Mouse (Mus musculus) hindbrain, embryonic 12.5 days (tissue): ENCODE results near the gene Tfb2m. TPM values are rescaled to one million over a fixed set of nuclear protein-coding genes. Genes with fewer than 3 reads are reported as not detected.

Experiments used
- ATAC-seq: fragments of 200-750 bp; cut with Nextera tagmentation; 2 replicates; pipeline ENCODE4 v1.8.0; 2017; ENCODE audit warnings: moderate TSS enrichment; ENCODE audit not compliant: low FRiP score
- H3K27ac ChIP-seq: fragments of 300-500 bp; sonication (generic); 2 replicates; pipeline ENCODE4 v1.5.1; 2016; ENCODE audit warnings: mild to moderate bottlenecking
- H3K27me3 ChIP-seq: fragments of 300-500 bp; sonication (generic); 2 replicates; pipeline ENCODE4 v1.6.1; 2016; ENCODE audit warnings: mild to moderate bottlenecking
- H3K36me3 ChIP-seq: fragments of 300-500 bp; sonication (generic); 2 replicates; pipeline ENCODE4 v1.6.1; 2016; ENCODE audit warnings: mild to moderate bottlenecking
- H3K4me1 ChIP-seq: fragments of 300-500 bp; sonication (generic); 2 replicates; pipeline ENCODE4 v1.6.1; 2016
- H3K4me2 ChIP-seq: fragments of 300-500 bp; sonication (generic); replicated peaks from 2 replicates; pipeline ENCODE4 v1.6.1; 2016; ENCODE audit warnings: mild to moderate bottlenecking
- H3K4me3 ChIP-seq: fragments of 300-500 bp; sonication (generic); 2 replicates; pipeline ENCODE4 v1.5.1; 2016; ENCODE audit warnings: mild to moderate bottlenecking
- H3K9ac ChIP-seq: fragments of 300-500 bp; sonication (generic); 2 replicates; pipeline ENCODE4 v1.6.1; 2016; ENCODE audit warnings: mild to moderate bottlenecking, moderate library complexity
- H3K9me3 ChIP-seq: fragments of 300-500 bp; sonication (generic); replicated peaks from 2 replicates; pipeline ENCODE4 v1.6.1; 2016; ENCODE audit warnings: mild to moderate bottlenecking
- WGBS: fragments of 180-500 bp; shearing (Covaris S2); methylation state at CpG from one replicate; pipeline ENCODE4 v1.1.7; 2016; 5-methylcytosine and 5-hydroxymethylcytosine counted together
- polyA plus RNA-seq: library from polyadenylated mRNA; unstranded; fragments of >200 nt; fragmentation: Nextera tagmentation; extraction: Ambion mirVana; gene quantifications from 2 replicates; pipeline ENCODE4 v1.2.1, GENCODE M21; 2016

The Tfb2m gene
- polyA plus RNA-seq, 1 experiment from 2014 or later: 30.0 TPM

DNA sequence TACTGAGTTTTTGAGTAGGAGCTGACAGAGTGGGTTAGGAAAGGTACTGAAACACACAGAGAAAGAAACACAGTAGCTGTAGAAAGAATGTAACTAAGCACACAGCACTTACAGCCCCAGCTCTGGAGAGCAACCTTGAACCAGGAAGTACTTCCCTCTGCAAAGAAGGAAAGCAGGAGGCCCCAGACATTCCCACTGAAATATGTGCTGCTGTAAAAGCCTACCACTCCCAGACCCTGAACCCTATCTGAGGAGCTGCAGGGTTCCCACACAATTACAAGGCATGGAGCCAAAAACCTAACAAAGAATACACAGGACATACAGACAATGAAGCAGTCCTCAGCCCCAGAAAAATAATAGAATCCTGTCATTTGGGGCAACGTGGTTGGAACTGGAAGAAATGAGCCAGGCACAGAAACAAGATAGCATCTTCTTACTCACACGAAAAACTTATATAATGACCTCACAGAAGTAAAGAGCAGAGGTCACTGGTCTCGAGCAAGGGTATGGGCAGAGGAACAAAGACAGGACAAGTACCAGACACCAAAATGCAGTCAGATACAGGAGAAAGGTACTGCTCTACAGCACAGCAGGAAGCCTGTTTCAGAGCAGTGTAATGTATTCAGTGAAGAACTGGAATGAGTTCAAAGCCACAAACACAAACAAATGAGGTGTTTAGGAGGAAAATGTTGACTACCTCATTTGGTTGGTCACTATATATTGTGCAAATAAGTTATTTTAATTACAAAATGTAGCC is 60.1 kb downstream of the Tfb2m start:
- no peak overlapping the region for H3K9ac ChIP-seq
- no peak overlapping the region for H3K4me3 ChIP-seq
- 0 out of 2 replicates have a peak overlapping the region, but pooled peaks have one; percentile 52 for H3K27ac ChIP-seq
- no peak for ATAC-seq
- peaks cover 8% of the 10 kb centered on the region; the same call in 1 of the 2 replicates for H3K4me1 ChIP-seq
- no peaks in the 10 kb centered on the region for H3K27me3 ChIP-seq
- H3K9me3 ChIP-seq: no peaks in the 10 kb centered on the region
- H3K4me2 ChIP-seq: no peak overlapping the region
- 29% methylated on average over 3 of the region's 3 CpGs for WGBS
- H3K36me3 ChIP-seq: no peaks in the 10 kb centered on the region

DNA sequence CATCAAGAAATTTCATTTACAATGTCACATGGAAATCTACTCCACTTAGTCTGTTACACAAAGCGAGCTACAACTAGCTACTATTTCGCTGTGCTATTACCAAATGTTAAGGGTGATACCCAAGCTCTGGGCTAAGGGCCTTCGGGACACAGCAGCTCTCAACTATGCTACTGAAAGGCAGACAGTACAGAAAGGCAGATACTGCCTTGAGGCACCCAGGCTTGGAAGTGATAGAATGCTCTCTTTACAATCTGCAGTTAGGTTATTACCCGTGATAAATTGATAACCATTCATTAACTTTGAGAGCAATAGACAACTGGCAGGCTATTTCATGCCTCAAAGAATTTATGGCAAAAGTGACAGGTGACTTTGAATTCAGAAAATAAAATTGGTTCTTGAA is 65.2 kb downstream of the Tfb2m start:
- 69% methylated on average over 4 of the region's 4 CpGs for whole genome bisulfite sequencing
- ATAC-seq: no peak

More for the DNA sequence above, 65.2 kb downstream of the Tfb2m start:
- H3K27me3 ChIP-seq: no peaks in the 10 kb centered on the region
- peaks cover 9% of the 10 kb centered on the region; the same call in 1 of the 2 replicates for H3K4me1 ChIP-seq
- H3K27ac ChIP-seq: no peak overlapping the region
- no peaks in the 10 kb centered on the region for H3K36me3 ChIP-seq
- H3K9me3 ChIP-seq: no peaks in the 10 kb centered on the region
- H3K4me3 ChIP-seq: no peak overlapping the region
- no peak overlapping the region for H3K4me2 ChIP-seq
- no peak overlapping the region for H3K9ac ChIP-seq

Other genes starting within 250 kb of the Tfb2m start
- gene Smyd3, start 28.2 kb downstream of the Tfb2m start, polyA plus RNA-seq: 19.4 and 20.8 TPM in 2 replicates
- 32.1 and 33.4 TPM in 2 replicates for gene Cnst, start 103 bp upstream of the Tfb2m start, polyA plus RNA-seq
- 112 and 116 TPM in 2 replicates for gene Sccpdh, start 121.9 kb upstream of the Tfb2m start, polyA plus RNA-seq
- not detected in 2 replicates for gene Kif28, start 199.0 kb upstream of the Tfb2m start, polyA plus RNA-seq